Mouse (Mus musculus) heart, postnatal 10 days (tissue): ENCODE measurements at regions not wholly inside any gene's neighbourhood (a gene's known extent, or its start where the extent isn't known, plus 50 kb on each side); places are given as distances from the start of the nearest gene placed in this dataset.
A peak's percentile ranks its signal among the peaks of the same experiment; 100 is the strongest.

ENCODE experiments used
- DNase-seq, 2 experiments: peaks; one replicate each; pipeline ENCODE4 v3.0.0; 2021
- intact Hi-C: fragments of 180-260 bp; cut with DNase I; formaldehyde crosslinking; loops from one replicate; pipeline ENCODE4 v1.15.1; 2025

- intact Hi-C loops: no loop called here
- no peak for DNase-seq
Measured at GRCm38 (mm10) chr5:11983452-11983851, 65.6 kb downstream of the 4933402N22Rik start.

GRCm38 (mm10) chr5:11989140-11989539 lies 71.3 kb downstream of the 4933402N22Rik start:
- no peak for DNase-seq
- intact Hi-C loops: no loop called here

- intact Hi-C loops: no loop called here
- no peak for DNase-seq
Measured at GRCm38 (mm10) chr5:12000777-12001176, 82.9 kb downstream of the 4933402N22Rik start.

DNA sequence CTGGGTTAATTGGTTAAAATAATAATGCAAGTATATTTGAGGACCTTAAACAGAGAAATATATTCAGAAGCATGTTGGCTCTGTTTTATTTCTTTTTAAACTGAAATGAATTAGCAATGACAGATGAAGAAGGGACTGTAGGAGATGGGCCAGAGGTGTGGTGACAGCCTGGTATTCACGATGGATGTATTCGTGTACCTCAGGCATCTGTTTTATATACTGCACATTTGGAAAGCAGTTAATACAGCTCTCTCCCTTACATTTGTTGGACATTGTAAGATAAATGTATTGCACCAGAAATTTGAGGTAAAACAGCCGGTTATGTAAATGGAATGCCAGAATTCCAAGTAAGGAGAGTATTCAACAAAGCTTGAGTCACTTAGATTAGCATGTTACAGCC lies 88.6 kb downstream of the 4933402N22Rik start:
- no peak for DNase-seq
- intact Hi-C loops: no loop called here

GRCm38 (mm10) chr5:12016332-12016731 lies 98.5 kb downstream of the 4933402N22Rik start:
- DNase-seq: no peak
- intact Hi-C loops: no loop called here

- intact Hi-C loops: no loop called here
Measured at GRCm38 (mm10) chr5:12020489-12020888, 102.6 kb downstream of the 4933402N22Rik start.

DNA sequence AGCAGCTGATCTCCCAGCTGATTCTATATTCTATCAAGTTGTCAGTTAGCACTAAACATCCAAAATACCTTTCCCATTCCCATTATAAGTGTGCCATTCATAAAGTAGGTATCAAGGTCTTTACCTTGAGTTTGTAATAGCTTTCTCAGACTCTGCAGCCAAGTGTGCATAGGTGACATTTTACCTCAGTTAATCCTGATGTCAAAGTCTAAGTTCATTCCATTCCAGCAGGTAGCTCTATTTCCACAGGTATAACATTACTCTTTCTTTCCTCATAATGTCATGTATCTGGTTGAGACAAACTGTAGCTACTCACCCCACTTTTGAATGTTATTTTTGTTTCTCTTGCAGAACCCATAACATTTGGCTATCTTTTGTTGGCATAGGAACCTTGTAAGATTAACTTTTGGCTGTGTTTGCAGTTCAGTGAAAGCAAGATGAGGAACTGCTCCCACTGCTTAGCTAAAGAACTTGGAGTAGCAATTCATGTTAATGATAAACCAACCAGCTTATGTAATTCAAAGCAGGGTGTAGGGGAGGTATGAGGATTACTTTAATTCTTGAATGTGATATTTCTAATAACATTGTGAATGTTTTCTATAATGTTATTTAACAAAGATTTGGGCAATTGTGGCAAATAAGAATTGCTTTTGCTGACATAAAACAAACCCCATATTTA lies 107.0 kb downstream of the 4933402N22Rik start:
- DNase-seq: no peak
- intact Hi-C loops: no loop called here

More at GRCm38 (mm10) chr5:12020489-12020888, 102.6 kb downstream of the 4933402N22Rik start:
- no peak for DNase-seq

GRCm38 (mm10) chr5:12030002-12030401 lies 112.2 kb downstream of the 4933402N22Rik start:
- intact Hi-C loops: loop anchor here (1.0 to 5.0 kb wide), 3 partner anchors 353 to 527 kb away; partner anchors contain the start of gene Sema3d
- peak; percentile 52 to 76 for DNase-seq

- no peak for DNase-seq
- intact Hi-C loops: no loop called here
Measured at GRCm38 (mm10) chr5:12049806-12050205, 132.0 kb downstream of the 4933402N22Rik start.

DNA sequence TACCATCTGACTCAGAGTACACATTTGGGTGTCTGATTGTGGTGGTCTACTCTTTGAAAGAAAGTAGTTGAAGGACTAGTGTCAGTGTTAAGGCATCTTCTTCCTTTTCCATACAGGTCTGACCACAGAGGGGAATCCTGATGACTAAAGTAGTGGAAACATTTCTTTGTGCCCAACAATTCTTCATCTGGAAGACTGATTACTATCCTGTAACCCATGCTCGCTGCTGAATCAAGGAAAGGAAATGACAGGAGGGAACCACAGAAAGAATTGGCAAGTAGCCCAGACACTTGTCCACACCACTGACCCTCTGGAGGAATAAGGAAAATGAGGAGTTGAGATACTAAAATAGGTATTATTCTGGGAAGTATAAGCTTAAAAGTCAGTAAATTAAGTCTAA lies 162.3 kb downstream of the 4933402N22Rik start:
- peak; percentile 3 to 6 for DNase-seq
- intact Hi-C loops: no loop called here

GRCm38 (mm10) chr5:12093680-12094079 lies 175.8 kb downstream of the 4933402N22Rik start:
- DNase-seq: no peak
- intact Hi-C loops: no loop called here

DNA sequence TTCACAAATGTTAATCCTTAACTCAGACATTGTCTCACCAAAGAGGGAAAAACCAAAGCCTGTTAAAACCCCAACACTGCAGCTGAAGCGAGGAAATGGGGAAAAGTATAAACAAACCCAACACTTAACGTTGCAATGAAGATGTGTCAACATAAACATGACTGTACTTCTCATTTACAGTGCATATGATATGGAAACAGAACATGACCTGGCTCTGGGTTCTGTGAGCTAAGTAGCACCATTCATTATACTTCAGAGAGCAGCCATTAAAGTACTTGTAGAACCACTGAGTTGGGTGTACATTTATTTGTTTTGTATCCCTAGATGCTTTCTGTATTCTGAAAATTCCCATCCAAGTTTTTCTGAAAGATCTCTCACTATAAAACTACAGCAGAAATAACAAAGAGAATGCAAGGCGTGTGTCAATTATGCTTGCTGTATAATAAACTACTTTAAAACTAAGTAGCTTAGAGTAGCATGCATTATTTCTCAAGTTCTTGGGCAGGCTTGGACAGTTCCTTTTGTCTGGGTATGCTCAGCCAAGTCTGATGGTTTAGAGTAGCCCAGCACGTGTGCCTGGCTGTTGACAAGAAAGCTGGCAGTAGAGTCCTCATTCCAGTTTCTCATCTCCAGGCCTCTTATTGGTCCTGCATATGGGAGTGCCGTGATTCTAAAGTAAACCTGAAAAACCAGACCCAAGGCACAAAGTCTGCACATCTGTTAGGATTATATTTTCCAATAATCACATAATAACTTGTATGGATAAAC lies 198.9 kb downstream of the 4933402N22Rik start:
- DNase-seq: no peak
- intact Hi-C loops: no loop called here

GRCm38 (mm10) chr5:12124935-12125334 lies 207.1 kb downstream of the 4933402N22Rik start:
- no peak for DNase-seq
- intact Hi-C loops: no loop called here

- peak; percentile 8 for DNase-seq
- intact Hi-C loops: no loop called here
Measured at GRCm38 (mm10) chr5:12127484-12128265, 209.8 kb downstream of the 4933402N22Rik start.

DNA sequence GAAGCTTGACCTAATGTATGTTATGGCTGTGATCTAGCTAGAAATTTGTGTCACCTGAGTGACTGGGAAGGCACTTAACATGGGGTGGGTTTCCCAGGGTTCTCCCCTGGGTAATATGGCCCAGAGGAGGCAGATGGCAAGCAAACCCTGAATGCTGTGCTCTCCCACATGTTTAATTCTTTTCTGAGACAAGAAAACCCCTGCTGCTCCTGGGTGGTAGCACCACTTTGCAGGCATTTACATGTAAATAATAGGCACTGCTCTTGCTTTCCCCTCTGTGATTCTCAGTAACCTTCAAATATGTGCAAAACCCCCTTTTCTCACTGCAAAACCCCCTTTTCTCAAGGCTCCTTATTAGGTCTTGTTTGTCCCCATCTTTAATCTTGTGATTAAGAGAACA lies 221.1 kb downstream of the 4933402N22Rik start:
- intact Hi-C loops: no loop called here
- DNase-seq: no peak

GRCm38 (mm10) chr5:12153295-12153694 lies 229.9 kb upstream of the Sema3d start:
- DNase-seq: peak in 1 of 2 experiments; percentile 1
- intact Hi-C loops: no loop called here

DNA sequence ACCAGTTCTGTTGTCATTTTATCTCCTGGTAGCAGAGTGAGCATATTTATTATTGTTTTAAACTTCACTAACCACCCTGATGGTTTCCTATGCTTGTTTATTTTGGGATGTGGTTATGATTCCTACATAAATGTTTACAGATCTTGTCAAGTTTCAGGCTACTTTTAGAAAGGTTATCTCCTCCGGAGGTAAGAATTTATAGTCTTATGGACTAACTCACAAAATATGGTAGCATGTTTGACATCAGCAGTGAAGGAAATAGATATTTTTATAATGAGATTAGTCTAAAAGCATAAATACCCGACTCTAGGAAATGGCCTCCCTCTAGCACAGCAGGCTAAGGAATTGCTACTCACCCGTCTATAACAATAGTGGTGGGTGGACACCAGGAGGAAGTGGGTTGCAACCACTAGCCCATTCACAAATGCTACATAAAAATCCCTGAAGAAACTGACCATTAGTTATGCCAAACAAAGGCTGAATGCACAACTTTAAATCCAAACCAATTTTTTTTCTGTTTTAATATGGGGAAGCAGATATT lies 228.6 kb upstream of the Sema3d start:
- DNase-seq: peak in 1 of 2 experiments; percentile 5
- intact Hi-C loops: no loop called here

DNA sequence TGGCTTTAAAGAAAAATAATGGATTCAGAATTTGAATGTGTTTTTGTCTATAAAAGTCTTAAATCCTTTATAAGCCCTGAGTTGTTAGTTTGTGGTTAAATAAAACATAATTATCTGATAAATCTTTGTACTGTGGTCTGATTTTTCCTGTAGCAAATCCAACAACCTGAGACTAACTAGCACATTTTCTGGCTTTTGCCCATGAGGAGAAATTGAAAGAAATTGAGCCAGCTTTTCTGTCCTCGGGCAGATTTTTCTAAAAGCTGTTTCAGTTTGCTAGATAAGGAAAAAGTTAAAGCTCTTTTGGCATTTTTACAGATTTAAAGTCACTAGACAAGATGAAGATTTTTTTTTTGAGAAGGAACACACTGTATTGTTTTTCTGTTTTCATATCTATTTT lies 191.5 kb upstream of the Sema3d start:
- DNase-seq: no peak
- intact Hi-C loops: no loop called here

DNA sequence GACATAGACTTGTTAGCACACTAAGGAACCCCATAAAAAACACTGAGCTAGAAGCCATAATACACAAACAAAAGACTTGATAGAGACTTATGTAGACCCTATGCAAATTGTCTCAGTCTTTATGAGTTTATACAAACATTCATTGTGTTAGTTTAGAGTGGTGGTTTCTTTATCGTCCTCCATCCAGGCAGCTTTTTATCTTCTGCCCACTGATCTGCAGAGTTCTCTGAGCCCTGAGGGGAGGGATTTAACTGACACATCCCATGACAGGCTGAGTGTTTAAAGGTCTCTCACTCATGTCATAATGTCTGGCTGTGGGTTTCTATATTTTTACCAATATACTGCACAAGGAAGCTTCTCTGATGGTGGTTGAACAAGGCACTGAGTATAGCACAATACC lies 175.7 kb upstream of the Sema3d start:
- intact Hi-C loops: no loop called here
- no peak for DNase-seq

GRCm38 (mm10) chr5:12209631-12210030 lies 173.6 kb upstream of the Sema3d start:
- intact Hi-C loops: no loop called here
- no peak for DNase-seq

DNA sequence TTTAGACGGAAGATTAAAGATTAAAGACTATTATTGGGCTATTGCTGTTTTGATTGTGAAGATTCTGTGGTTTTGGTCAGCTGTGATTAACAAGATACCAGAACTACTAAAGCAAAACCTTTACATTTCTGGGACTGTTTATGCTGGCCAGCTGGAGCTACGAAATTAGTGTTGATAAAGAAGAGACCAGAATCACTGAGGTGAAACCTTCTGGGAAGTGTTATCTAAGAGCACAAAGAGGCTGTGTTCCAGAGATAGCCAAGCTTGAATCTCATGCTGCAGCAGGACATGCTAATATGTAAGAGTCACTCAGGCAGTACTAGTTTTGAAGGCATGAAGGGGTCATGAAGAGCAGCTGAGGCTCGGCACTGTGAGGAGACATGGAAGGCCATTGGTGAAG lies 169.7 kb upstream of the Sema3d start:
- intact Hi-C loops: no loop called here
- DNase-seq: no peak
